Mouse (Mus musculus): ENCODE measurements around the gene Arl15.

Arl15 gene

DNA sequence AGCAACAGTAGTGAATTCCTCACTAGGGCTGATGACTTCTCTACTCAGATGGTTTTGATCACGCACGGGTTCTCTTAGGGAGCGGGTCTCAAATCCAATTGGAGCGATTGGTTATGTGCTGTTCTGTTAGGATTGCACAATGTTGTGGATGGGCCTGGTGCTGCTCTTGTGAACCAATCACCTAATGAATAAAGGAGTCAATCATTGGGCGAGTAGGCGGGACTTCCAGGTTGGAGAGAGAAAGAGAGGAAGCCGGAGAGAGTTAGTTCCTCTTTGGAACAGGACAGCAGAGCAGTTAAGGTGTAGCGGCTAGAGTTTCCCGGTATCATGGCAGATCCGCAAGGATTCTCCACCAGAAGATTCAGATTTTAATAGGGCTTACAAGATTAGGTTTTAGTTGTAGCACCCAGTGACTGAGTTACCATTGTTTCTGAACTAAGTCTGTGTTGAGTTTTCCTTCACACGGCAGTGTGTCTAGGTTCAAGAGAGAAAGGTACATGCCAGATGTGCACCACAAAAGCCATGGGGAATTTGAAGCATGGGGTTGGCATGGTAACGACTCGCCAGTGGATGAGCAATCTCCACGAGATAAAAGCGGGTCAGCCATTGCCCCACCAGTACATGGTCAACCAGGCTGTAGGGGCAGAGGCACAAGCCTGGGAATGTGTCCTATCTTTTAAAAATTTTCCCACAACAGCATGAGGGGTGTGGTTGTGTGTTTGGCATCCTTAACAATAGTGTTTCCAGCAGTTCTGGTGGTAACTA, 408.7 kb downstream of the Arl15 start:
- CTCF ChIA-PET: no interaction called here
